Mouse (Mus musculus) natural killer cell, adult 2 months (primary cell): ENCODE data around the gene Slc7a8.

Source experiments
- DNase-seq, 2 experiments: peaks; one replicate each; pipeline ENCODE4 v3.0.0; 2022; ENCODE audit warnings: low spot score in 2 of 2

The Slc7a8 gene

DNA sequence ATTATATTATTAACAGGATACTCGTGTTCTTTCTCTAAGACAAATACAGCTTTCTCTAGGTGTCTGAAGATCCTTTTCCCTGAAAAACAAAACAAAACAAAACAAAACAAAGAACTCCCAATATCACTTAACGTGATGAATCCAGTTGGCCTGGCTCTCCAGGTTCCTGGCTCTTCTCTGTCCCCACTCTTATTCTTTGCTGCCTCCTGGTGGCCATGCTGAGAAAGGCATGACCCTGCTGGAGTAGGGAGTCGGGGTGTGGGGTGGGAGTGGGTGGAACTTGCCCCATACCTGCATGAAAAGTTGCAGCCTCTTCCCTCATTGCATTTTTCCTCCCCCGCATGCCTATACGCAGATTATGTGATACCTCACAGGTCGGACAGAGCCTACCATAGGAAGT, 80.4 kb downstream of the Slc7a8 start:
- peak; percentile 64 to 76 for DNase-seq

DNA sequence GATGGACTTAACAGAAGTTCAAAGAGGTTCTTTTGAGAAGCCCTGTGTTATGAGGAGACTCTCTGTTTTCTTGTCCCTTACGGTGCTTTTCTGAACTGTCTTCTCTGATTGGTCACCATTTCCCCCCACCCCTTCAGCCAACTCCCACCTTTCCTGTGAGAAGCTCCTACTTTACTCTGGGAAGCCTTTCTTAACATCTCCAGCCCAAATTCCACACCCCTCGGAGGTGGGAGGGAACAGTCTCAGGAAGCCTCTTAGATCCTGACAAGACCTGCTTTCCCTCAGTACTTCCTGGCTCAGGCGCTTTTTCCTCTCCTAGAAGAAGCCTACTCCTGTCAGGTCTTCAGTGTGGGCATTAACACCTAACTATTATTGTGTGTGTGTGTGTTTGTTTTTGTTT, 82.2 kb downstream of the Slc7a8 start:
- DNase-seq = no peak

DNA sequence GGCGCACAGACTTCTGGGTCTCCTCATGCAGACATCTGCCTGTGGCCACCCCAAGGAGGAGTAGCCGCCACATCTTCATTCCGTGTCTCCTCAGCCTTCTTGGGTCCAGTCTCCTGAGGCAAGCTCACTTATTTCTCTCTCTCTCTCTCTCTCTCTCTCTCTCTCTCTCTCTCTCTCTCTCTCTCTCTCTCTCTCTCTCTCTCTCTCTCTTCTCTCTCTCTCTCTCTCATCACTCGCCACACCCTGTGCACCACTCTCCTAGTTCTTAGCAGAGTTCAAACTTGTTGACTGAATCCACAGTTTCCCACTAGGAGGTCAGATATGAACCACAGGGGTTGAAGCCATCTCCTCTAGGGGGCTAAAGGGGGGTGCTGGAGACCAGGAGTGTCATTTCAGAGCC, 83.0 kb downstream of the Slc7a8 start, which contains the start of gene Gm29776:
Gm29776 (minus strand) TSS at position 101 of the 400 bp plus-strand sequence.
- no peak for DNase-seq

DNA sequence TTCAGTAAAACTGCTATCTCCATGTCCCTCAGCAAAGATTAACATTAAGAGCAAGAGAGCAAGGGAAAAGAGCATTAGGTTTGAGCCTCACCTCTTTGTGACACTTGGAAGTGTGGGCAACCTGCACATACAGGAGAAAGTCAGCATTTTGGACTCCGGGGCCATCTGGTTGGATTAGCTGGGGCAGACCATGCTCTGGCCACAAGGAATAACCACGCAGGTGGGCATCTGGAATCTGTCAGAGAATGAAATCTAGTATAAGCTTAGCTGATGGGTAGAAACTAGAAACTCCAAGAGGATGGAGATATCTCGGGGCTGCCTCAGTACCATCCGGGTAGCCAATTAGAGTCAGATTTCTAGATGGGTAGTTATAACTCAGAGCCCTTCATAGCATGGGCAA, 85.0 kb downstream of the Slc7a8 start:
- DNase-seq = no peak

DNA sequence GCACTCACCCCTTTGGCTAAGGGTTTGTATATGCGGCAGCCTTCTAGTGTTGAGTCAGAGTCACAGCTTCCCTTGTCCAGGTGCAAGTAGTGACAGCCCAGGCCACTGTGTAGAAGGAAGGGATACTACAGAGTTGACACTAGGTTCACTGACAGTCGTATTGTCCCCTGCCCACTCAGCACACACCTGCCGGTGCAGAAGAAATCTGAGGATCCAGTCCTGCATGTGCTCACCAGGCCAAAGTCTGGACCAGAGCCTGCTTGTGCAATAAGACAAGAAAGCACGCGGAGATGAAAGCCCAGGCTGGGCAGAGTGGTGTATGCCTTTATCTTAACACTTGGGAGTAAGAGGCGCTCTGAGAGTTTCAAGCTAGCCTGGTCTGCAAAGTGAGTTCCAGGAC, 86.7 kb downstream of the Slc7a8 start:
- DNase-seq = no peak

DNA sequence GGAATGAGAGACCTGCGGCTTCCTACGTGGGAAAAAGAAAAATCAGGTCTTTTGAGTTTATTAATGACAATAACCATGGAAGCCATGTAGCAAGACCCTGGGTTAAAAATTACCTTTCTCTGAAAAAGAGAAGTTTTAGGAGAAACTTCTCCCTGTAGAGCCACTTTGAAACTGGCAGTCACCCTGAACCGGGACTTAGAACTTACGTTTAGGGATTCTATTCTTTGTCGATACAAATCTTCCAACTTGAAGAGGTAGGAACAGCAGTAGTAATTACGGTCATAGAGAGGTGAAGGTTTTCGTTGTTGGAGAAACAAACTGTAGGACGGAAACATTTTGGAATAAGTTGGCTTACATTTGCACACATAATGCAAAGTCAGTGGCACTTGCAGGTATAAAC, 94.5 kb downstream of the Slc7a8 start:
- no peak for DNase-seq

DNA sequence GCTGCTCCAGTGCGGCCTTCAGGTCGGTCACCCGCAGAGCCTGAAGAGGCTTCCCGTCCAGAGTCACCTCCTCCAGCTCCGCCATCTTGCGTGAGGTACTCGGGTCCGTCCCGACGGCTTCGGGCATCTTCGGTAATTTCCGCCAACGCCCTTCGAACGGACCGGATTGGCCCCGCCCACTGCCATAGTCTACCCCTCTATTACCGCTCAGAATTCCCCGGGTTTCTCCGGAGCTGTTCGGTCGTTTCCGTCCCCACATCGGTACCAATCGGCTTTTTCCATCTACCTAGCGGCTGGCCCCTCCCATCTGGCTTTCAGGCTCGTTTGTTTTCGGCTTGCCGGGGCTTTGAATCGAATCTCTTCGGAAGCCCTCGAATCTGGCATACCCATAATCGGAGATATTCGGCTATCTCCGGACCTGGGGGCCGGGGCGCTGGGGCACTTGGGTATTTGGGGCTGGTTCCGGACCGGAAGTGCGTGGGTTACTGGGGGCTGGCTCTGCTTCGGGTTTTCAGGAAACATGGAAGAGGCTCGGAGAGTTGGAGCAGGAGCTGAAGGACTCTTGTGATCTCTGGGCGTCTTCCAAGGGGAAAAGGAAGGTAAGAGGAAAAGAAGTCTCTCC, 95.1 kb downstream of the Slc7a8 start, which contains the start of gene Acin1:
Acin1 (minus strand) TSS at position 410 of the 622 bp plus-strand sequence.
- DNase-seq = peak; percentile 100

DNA sequence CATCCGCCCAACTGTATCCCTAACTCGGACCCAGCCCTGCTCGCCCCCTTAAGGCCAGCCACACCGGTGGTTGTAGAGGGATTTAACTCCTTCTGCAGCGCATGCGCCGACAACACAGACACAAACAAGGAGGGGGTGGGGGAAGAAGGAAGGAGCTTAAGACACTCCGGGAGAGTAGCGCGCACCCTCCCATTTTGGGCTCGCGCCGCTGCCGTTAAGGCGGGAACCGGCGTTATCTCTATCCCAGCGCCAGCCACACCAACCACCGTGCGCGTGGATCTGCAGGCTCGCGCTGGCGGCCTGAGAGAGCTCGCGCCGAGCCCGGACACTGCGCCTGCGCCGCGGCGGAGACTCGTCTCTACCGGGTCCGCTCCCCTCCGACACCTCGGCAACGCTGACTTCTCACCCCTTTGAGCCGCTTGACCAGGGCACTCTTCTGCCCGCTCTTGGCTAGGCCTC, 95.7 kb downstream of the Slc7a8 start, which contains the start of gene 1700123O20Rik:
1700123O20Rik (plus strand) TSS at position 154 of the 459 bp plus-strand sequence.
- no peak for DNase-seq

DNA sequence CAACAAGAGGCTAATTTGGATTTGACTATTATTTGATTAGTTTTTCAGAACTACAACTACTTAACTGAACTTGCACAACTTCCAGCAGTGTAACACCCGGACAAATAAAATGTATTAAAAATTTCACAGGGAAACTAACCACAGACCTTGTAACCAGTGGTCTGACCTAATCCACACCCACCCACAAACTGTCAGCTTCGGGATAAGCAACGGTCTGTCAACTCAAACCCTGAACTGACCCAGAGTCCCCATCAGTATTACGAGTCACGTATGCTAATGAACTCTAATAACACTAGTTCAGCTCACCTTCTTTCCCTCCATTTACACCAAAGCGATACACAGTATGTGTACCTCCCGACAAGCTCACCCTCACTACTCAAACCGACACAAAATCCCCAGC, 96.3 kb downstream of the Slc7a8 start:
- DNase-seq = no peak

DNA sequence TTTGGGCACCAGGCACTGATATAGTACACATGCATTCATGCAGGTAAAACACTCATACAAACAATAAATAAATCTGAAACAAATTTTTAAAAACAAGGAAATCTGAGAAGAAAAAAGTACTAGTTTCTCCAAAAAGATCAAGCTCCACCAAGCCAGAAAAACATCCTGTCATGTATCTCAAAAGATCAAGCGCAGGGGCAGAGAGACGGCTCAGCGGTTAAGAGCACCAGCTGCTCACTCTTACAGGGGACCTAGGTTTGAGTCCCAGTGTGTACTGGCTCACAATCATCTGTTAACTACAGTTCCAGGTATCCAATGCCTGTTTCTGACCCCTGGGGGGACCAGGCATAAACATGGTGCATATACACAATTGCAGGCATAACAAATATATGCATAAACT, 99.3 kb downstream of the Slc7a8 start:
- no peak for DNase-seq

DNA sequence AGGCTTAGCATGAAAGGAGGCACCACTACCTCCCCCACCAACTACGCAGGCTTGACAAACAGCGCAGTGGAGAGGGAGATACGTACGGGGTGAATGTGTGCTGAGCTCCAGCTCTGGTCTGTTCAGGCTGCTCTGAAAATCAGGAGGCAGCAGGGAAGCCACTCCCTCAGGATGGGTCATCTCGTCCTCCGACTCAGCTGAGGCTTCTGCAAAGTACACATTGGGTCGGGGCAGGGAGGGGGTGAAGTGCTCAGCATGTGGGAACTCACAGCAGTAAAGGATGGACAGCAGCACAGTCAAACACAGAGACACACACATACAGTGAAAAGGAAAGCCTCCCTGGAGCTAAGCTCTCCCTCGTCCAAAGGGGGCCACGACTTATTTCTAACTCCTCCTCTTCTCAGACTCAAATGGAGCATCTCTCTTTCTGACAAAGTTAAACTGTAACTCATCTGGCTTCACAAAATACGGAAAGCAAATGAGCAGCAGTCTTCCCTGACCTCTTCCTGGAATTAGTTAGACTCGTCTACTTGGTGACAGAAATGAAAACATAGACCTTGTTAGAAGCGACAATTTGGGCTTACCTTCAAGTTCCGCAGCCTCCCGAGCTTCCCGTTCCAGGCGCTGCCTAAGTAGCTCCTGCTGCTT, 103.0 kb downstream of the Slc7a8 start:
- DNase-seq = no peak

DNA sequence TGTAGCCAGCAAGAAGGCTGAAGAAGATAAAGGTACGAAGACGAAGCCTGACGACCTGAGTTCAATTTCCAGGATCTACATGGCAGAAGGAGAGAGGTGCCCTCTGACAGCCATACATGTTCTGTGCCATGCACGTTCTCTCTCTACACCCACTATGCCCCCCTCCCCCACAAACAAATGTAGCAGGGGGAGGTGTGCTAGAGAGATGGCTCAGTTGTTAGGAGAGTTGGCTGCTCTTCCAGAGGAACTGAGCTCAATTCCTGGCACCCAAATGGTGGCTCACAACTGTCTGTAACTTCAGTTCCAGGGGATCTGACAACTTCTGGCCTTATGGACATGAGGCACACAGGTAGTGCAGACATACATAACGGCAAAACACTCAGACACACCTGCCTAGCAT, 105.5 kb downstream of the Slc7a8 start:
- DNase-seq = no peak

DNA sequence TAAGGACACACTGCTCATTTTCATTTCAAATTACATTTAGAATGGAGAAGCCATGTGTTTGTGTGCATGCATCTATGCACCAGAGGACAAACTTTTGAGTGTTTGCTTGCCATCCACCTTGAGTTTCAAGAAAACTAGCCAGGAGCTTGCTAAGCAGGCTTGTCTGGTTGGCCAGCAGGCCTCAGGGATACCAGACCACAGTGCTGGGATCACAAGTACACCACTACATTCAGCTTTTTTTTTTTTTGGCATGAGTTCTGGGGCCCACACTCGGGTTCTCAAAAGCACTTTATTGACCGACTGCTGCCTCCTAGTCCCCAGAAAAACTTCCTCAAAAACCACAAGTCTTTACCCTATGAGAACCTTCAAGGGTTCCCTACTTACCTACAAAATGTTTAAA, 107.4 kb downstream of the Slc7a8 start:
- DNase-seq = no peak
